Mouse (Mus musculus): Measurements from ENCODE around the gene Pcx.

Gene Pcx

DNA sequence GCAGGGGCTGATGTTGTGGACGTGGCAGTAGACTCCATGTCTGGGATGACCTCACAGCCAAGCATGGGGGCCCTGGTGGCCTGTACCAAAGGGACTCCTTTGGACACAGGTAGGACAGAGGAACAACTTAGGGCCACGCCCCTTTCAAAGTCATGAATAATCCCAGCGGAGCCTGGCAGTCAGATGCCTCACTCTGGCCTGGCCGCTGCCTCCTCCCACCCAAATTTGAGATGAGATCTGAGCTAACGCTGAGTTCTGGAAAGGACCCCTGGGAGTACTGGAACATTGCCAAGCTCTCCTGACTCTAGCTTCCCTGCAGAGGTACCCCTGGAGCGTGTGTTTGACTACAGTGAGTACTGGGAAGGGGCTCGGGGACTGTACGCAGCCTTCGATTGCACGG is 109.2 kb downstream of the Pcx start:
- CTCF ChIA-PET = no interaction called here

DNA sequence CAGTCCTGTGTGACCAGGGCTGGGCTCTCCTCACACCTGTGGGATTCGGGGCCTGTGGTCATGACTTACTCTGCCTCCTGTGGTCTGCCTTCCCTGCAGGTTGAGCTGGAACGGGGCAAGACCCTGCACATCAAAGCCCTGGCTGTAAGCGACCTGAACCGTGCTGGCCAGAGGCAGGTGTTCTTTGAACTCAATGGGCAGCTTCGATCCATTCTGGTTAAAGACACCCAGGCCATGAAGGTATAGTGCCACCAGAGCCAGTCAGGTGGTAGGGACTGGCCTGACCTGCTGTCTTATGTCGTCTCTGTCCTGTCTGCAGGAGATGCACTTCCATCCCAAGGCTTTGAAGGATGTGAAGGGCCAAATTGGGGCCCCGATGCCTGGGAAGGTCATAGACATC is 110.4 kb downstream of the Pcx start:
- CTCF ChIA-PET = no interaction called here

DNA sequence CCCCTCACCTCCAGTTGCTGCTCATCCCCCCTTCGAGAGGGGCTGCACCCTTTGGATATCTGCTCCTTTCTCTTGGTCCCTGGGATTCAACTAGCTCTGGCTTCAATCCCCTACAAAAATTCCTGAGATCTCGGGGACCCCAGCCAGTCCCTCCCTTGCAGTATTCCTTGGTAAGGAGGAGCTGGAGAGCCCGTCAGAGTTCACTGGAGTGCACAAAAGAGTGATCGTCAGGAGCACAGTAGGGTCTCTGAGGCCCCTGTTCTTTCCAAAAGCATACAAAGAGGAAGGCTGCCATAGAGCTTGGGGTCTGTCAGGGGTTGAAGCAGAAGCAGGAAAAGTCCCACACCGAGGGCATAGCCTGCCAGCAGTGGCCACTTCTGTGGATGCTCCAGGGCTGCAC is 112.5 kb downstream of the Pcx start:
- CTCF ChIA-PET = no interaction called here

DNA sequence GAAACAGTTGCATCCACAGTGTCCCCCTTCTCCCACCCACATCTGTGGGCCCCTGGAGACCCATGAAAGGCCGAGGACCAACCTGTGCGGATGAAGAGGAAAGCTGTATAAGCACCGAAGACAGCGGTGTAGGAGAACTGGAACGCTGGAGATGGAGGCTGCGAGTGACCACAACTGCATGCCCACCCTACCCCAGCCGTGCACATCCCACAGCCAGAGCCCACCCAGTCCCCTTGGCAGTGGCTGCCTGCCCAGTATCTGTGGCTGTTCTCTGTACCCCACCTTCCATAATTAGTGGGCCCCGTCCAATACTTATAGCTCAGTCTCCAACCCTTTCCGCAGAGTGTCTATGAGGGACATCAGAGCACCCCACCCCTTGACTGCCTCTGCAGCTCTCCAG is 113.1 kb downstream of the Pcx start:
- CTCF ChIA-PET = no interaction called here

DNA sequence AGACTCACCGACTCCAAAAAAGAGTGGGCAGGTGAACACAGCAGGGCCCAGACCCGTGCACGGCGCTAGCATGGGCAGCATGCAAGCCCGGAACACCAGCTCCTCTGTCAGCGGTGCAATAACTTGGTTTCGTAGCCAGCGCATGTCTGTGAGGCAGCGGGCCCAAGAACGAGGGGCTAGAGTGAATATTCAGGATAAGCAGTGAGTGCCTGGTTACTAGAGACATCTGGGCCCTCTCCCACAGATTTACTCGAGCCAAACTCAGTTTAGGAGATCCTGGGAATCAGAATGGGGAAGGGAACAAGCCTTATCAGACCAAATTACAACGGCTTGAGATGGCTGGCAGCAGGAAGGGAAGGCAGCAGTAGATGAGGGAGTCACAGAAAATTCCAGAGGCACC is 113.7 kb downstream of the Pcx start:
- CTCF ChIA-PET = no interaction called here

DNA sequence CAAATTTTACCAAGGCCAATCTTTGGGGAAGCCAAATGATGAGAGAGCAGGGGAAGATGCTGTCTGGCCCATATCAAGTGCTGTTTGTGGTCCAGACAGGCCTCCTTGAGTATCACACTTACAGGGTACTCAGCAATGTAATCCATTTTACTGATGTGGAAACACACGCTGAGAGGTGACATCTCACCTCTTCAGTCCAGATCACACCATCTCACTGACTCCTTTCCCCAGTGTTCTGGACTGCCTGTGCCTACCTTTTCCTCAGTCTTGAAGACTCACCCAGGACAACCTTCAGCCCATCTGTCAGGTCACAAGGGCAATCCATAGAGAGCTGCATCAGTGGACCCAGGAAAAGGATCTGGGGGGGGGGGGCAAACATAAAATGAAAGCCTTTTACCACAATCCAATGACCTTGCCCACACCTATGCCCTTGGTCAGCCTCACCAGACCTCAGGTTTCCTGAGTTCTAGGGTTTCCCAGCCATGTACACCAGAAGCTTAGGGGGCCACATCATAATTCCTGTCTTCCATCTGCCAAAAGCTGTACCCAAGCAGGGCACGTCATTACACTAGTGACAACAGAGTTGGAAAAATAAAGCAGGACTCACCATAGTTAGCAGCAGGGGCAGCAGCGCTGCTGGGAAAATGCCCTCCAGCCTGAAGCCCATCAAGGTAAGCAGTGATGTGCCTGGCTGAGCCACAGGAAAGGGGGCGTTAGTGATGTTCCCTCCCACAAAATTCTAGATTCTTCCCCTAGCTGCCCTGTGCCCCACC is 114.3 kb downstream of the Pcx start:
- CTCF ChIA-PET = no interaction called here

DNA sequence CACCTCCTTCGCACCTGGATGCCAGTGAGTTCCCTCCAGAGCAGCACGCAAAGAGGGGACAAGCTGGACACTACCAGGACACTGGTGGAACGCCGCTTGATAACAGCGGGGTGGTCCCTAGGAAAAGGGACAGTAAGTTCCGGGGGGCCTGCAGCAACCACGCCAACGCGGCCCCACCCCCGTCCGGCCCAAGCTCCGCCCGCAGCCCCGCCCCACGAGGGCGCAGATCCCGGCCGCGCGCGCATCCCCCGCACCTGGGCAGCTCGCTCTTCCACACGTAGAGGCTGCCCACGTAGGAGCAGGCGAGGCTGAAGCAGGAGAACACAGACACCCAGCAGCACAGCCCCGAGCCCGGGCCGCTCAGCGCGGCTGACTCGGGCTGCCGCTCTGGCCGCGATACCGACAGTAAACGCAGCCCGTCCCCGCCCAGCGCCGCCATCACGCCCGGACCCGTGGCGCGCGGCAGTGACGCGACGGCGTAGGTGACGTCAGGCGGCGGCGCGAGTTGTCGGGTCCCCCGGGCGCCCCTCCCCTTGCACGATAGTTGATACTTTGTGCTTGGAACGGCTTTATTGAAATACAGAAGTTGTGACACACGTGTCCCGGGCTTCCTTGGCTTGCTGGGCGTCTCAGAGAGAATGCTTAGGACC is 115.0 kb downstream of the Pcx start, which contains the start of gene Rce1:
Gene Rce1 (minus strand): TSS at position 463 of the 650 bp plus-strand sequence.
- CTCF ChIA-PET = no interaction called here

DNA sequence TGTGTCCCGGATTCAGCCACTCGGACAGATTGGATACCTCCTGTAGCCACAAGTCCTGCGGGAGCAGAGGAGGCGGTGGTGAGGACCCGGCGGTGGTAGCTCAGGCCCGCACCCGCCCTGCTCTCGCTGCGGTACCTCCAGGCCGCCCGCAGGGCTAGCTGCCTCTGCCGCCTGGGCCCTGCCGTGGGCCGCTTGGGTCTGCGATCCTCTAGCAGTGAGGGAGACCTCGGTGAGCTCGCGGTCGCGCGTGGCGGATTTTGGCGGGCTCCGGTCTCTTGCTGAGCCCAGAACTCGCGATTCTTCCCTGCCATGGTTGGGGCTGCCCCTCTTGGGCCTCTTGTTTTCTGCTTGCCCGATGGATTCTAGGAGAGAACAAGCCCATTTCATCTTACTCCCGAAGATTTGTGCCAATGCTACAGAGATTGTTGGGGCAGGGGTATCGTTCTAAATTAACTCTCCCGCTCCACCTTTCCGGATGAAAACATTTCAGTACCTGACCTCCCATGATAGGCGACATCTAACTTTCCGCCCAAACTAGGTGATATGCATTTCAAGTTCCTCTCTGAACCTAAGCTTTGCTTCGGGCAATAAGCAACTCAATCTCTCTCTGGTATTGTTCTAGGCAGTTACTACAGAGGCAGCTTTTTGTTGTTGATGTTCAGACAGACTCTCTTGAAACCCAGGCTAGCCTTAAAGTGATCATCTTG is 115.7 kb downstream of the Pcx start:
- CTCF ChIA-PET = no interaction called here

DNA sequence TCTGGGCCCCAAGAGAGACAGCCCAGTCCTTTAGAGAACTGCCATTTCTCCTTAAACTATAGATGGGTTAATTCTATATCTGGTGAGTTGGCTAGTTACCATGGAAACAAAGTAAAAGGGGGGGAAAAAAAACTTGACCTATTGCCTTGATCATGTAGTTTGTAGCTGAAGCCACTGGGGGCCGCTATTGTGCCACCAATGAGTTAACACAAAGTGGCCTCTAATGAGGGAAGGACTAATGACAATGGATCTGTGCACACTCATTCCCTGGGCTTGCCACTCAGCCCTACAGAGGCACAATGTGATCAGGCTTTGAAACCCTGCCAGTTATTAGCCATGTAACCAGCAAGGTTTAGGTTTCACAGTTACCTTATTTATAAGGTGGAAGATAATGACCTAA is 118.5 kb downstream of the Pcx start:
- CTCF ChIA-PET = interaction anchor here (0.6 kb wide), 1 partner anchor 23 kb away, joined by 8 read pairs; no protein-coding TSS in a partner anchor

DNA sequence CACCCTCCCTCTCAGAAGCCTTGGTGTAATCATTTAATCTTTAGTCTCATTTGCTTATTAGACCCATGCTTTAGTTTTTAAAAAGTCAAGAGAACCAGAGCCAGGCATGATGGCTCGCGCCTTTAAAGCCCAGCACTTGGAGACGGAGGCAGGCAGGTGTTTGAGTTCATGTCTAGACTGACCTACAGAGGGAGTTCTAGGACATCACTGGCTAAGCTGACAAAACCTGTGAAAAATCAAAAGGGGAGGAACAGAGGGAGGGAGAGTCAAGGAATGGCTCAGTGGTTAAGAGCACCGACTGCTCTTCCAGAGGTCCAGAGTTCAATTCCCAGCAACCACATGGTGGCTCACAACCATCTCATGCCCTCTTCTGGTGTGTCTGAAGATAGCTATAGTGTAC is 125.7 kb downstream of the Pcx start:
- CTCF ChIA-PET = interaction anchor here (0.6 kb wide), 1 partner anchor 174 kb away, joined by 5 read pairs; no protein-coding TSS in a partner anchor

DNA sequence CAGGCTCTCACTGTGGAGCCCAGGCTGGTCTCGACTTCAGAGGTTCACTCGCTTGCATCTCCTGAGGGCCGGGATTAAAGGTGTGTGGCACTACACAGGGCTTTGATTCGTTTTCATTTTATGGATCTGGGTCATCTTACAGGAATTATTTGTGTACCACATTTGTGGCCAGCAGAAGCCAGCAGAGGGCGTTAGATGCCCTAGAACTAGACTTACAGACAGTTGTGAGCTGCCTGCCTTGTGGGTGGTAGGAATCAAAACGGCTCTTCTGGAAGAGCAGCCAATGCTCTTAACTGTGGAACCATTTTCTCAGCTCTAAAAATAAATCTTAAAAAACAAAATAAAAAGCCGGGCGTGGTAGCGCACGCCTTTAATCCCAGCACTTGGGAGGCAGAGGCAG is 134.0 kb downstream of the Pcx start:
- CTCF ChIA-PET = no interaction called here

DNA sequence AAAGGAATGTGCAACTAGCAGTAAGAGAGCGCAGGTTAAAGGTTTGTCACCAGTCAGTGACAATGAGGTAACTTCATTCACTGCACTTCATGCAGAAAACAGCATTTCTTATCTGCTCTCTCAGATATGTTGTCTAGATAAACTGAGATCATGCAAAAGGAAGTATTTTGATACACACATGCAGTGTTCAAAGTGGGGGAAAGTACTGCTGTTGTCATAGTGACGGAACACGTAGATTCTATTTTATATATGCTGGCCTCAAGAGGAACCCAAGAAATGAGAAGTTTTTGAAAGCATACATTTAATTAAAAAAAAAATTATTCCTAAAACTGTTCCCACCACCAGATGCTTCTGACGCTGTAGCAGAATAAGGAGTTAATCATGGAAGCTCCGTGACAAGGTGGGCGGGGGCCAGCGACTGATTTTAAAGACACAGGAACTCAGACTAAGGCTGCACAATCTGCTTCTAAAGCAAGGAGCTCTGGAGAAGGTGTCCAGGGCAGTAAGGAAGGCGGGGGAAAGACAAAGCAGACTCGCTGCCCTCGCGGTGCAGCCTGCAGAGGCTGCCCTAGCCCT is 136.7 kb downstream of the Pcx start:
- CTCF ChIA-PET = no interaction called here

DNA sequence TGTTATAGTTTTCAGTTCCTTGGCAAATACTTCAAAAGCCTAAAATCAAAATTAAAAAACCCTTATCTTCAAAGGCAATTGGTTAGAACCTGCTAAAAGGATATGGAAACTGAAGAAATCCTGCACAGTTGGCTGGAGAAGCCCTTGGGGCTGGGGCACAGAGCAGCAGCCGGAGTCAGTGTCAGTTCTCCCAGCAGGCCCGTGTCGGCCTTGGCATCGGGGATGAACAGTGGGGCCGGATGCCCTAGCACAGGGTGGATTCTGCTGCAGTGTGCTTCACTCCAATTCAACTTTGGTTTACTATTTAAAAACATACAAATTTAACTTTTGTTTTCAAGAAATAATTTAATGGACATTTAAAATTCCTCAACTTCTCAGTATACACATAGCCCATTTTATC is 147.9 kb downstream of the Pcx start:
- CTCF ChIA-PET = no interaction called here

DNA sequence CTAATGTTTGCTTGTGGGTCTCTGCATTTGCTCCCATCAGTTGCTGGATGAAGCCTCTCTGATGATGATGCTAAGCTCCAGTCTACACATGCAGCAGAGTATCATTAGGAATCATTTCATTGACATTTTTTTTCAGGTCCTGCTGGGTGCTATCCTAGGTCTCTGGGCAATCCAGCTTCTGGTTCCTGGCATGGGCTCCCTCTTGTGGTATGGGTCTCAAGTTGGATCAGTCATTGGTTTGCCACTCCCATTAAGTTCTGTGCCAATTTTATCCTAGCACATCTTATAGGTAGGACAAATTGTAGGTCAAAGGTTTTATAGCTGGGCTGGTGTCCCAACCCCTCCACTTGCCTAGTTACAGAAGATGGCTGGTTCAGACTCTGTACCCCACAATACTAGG is 156.5 kb downstream of the Pcx start:
- CTCF ChIA-PET = no interaction called here

DNA sequence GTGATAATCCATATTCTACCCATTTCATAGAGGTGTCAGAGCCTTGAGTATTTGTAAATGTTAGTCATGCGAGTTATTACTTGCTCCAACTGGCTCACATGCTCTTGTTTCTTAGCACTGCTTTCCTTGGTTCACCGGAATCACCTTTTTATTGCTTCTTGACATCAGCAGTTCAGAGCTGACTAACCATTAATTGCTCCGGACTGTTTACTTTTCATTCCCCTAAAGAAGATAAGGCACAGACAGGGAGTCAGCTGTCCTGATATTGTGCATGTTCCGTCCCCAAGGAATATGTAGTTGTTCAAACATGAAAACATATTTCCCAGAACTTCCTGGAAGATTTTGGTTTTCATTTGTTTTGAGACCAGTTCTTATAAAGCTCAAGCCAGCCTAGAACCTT is 160.5 kb downstream of the Pcx start:
- CTCF ChIA-PET = no interaction called here

Measured in spleen, embryonic (tissue).